Mouse (Mus musculus) C2C12 (cell line): ENCODE measurements around the gene Gm13275.
"Not testable (repeated sequence)": the region's sequence is repeated elsewhere in the genome, so short reads cannot be mapped to it uniquely, and the experiment has no call there.

Experiments
- CTCF ChIP-seq: IDR thresholded peaks from one replicate; pipeline ENCODE4 v1.5.1; 2011; ENCODE audit not compliant: control insufficient read depth, insufficient read depth, insufficient read length
- MYOD1 ChIP-seq: IDR thresholded peaks from one replicate; pipeline ENCODE4 v1.6.1; 2011; ENCODE audit warnings: low read depth; ENCODE audit not compliant: control insufficient read depth, insufficient read length
- MYOG ChIP-seq: IDR thresholded peaks from one replicate; pipeline ENCODE4 v1.6.1; 2011; ENCODE audit not compliant: control insufficient read depth, insufficient read length; ENCODE audit errors: extremely low read depth
- USF1 ChIP-seq: IDR thresholded peaks from one replicate; pipeline ENCODE4 v1.6.1; 2011; ENCODE audit warnings: low read depth, mild to moderate bottlenecking, control low read depth, moderate library complexity

DNA sequence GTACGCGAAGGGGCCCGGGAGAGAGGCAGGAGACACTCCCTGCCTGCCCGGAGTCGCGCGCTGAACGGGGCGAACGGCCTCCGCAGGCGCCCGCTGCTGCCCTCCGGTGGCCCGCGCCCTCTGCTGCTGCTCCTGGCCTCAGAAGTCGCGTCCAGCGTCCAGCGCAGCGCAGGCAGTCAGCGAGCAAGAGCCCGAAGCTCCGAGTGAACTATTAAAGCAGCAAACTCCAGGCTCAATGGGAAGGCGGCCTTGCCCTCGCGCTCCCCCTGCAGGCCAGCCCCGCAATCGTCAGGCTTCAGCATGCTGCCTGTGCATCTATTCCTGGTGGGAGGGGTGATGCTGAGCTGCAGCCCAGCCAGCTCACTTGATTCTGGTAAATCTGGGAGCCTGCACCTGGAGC lies 14.7 kb upstream of the Gm13275 start, which contains the start of gene Gm13272:
- not testable (repeated sequence) for TF ChIP-seq MYOG, MYOD1, CTCF, USF1
